Mouse (Mus musculus): ENCODE data around the gene Iqgap1. TPM values are rescaled to one million over a fixed set of nuclear protein-coding genes. Genes with fewer than 3 reads are reported as not detected.
A peak's percentile ranks its signal among the peaks of the same experiment; 100 is the strongest.

Iqgap1 gene
- polyA plus RNA-seq, 1 experiment from 2014 or later = 99.2 TPM

DNA sequence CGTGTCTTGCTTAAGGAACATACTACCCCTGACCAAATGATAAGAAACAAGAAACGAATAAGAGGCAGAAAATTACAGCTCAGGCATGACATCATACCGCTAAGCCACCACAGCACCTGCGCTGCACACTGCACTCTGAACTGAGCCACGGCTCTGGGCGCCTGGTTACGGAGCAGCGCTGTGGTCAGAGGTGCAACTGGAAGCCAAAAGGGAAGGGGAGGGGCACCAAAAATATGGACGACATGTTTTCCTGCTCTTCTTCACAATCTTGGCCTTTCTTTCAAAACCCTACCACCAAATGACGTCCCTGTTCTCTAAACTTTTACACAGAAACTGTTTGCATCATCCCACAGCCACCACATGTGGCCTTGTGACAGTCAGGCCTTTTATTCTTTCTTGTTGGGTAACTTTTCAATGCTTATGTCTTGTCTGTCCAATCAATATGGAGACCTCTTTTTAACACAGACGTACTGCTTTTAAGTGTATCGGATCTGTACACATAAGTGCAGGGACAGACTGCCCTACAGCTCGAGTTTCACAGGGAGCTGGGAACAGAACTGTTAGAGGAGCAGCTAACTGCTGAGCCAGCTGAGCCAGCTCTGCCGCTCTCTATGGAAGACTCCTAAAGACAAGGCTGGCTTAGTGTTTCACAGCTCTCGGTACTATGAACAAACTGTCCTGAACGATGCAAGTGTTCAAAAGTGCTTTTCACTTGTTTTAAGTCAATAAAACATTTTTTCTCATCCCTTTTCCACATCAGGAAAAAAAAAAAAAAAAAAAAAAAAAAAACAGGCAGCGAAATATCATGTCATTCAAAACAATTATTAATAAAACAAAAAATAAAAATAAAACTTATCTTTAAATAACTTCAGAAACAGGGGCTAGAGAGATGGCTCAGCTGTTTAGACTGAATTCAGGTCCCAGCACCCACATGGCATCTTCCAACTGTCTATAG, 43.3 kb downstream of the Iqgap1 start:
- H3K27me3 ChIP-seq (ENCODE audit: control insufficient read depth, insufficient read depth, low read length) = no peaks in the 10 kb centered on the region
- 0 out of 2 replicates have a peak overlapping the region, but pooled peaks have one; percentile 15 for H3K9ac ChIP-seq (ENCODE audit: low read length)
- peaks cover 70% of the 10 kb centered on the region for H3K4me1 ChIP-seq (ENCODE audit: control insufficient read depth, insufficient read depth, low read length)
- ATAC-seq (ENCODE audit: insufficient read depth, low FRiP score) = no peak
- WGBS = 58% methylated on average over 17 of the region's 17 CpGs
- peak overlapping the region; percentile 3; the same call in 1 of the 2 replicates for H3K4me2 ChIP-seq (ENCODE audit: low read depth, low read length)
- H3K27ac ChIP-seq (ENCODE audit: low read length) = peak overlapping the region; percentile 88
- H3K36me3 ChIP-seq (ENCODE audit: control insufficient read depth, insufficient read depth, low read length) = no peaks in the 10 kb centered on the region
- no peak overlapping the region for H3K4me3 ChIP-seq (replicated peaks; ENCODE audit: low read length)
- no peaks in the 10 kb centered on the region for H3K9me3 ChIP-seq (replicated peaks; ENCODE audit: control insufficient read depth, low read length)

DNA sequence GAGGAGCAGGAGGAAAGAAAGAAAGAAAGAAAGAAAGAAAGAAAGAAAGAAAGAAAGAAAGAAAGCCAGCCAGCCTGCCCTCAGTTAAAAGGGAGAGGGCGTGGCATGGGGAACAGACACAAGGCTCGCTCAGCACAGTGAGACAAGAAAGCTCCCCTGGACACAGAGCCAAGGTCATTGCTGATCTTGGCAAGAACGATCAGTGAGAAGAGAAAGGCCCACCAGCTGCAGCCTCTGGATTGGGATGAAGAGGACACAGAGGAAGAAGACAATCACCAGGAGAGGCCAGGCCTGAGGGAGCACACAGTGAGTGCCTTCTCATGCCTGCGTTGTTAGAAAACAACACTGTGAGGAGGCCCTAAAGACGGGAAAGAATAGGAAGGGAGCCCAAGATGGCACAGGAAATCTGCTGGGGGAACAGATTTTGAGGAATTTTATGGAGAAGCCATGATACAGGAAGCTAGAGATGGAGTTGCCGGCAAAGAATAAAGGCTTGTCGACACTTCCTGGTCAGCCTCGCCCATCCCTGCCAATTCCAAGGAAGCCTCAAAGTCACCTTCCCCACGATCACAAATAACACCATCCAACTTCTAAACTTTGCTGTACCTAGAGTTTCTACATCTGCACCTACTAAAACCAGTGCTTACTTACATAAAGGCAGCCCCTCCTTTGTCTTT, 44.2 kb downstream of the Iqgap1 start:
- H3K4me1 ChIP-seq (ENCODE audit: control insufficient read depth, insufficient read depth, low read length) = peaks cover 66% of the 10 kb centered on the region
- H3K4me3 ChIP-seq (replicated peaks; ENCODE audit: low read length) = no peak overlapping the region; the same call in 1 of the 2 replicates
- no peaks in the 10 kb centered on the region for H3K36me3 ChIP-seq (ENCODE audit: control insufficient read depth, insufficient read depth, low read length)
- no peaks in the 10 kb centered on the region for H3K9me3 ChIP-seq (replicated peaks; ENCODE audit: control insufficient read depth, low read length)
- 56% methylated on average over 9 of the region's 9 CpGs for WGBS
- no peaks in the 10 kb centered on the region for H3K27me3 ChIP-seq (ENCODE audit: control insufficient read depth, insufficient read depth, low read length)
- no peak for ATAC-seq (ENCODE audit: insufficient read depth, low FRiP score)
- 0 out of 2 replicates have a peak overlapping the region, but pooled peaks have one; percentile 3 for H3K4me2 ChIP-seq (ENCODE audit: low read depth, low read length)
- peak overlapping the region; percentile 88 for H3K27ac ChIP-seq (ENCODE audit: low read length)
- H3K9ac ChIP-seq (ENCODE audit: low read length) = peak overlapping the region; percentile 49

DNA sequence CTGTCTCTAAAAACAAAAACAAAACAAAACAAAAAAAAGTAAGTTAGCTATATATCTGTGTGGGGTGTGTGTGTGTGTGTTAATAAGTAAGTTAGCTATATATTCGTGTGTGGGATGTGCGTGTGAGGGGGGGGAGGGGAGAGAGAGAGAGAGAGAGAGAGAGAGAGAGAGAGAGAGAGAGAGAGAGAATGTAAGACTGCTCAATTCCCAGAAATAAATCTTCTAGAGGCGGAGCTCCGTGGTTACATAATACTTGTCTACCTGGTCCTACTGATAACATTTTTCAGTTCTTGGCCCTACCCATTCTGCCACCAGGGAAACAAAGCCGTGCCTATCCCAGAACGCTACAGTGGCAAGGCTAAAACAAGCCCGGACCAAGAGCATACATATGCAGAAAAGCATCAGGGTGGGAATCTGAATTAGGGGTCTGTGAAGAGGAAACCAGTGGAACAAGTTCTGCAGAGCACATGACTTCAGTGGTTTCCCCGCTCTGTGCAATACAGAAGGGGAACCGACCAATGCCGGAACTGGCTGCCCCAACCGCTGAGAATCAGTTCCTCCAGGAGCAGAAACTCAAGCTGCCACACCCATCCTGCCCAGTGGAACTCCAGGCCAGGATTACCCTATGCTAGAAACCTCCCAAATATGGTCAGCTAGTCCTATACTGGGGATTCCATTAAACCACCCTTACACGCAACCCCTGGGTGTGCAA, 46.7 kb downstream of the Iqgap1 start:
- Histone ChIP-seq H3K27me3 (ENCODE audit: control insufficient read depth, insufficient read depth, low read length) (no peaks in the 10 kb centered on the region), H3K4me1 (ENCODE audit: control insufficient read depth, insufficient read depth, low read length) (peaks cover 54% of the 10 kb centered on the region)
- WGBS = 50% methylated on average over 12 of the region's 12 CpGs

DNA sequence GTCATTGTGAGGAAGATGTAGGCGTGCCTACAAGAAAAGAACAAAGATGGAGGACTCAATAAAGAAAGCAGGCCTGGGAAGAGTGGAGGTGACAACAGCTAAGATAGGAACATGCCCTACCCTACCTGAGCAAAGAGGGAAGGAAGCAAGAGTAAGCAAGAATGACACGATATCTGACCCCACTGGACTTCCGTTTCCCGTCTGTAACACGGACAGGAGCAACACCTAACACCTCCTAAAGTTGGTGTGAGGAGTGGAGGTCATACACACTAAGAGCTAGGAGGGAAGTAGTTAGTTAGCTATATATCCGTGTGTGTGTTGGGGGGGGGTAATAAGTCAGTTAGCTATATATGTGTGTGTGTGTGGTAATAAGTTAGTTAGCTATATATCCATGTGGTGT, 47.4 kb downstream of the Iqgap1 start:
- Histone ChIP-seq H3K4me1 (ENCODE audit: control insufficient read depth, insufficient read depth, low read length) (peaks cover 48% of the 10 kb centered on the region), H3K4me2 (ENCODE audit: low read depth, low read length) (no peak overlapping the region), H3K4me3 (replicated peaks; ENCODE audit: low read length) (no peak overlapping the region), H3K36me3 (ENCODE audit: control insufficient read depth, insufficient read depth, low read length) (no peaks in the 10 kb centered on the region), H3K27ac (ENCODE audit: low read length) (peak overlapping the region; percentile 99), H3K27me3 (ENCODE audit: control insufficient read depth, insufficient read depth, low read length) (no peaks in the 10 kb centered on the region), H3K9me3 (replicated peaks; ENCODE audit: control insufficient read depth, low read length) (no peaks in the 10 kb centered on the region), H3K9ac (ENCODE audit: low read length) (no peak overlapping the region)
- no peak for ATAC-seq (ENCODE audit: insufficient read depth, low FRiP score)
- WGBS = 82% methylated on average over 6 of the region's 6 CpGs

More for the DNA sequence above, 46.7 kb downstream of the Iqgap1 start:
- Histone ChIP-seq H3K9ac (ENCODE audit: low read length) (peak overlapping the region; percentile 73), H3K27ac (ENCODE audit: low read length) (peak overlapping the region; percentile 99), H3K4me3 (replicated peaks; ENCODE audit: low read length) (peak overlapping the region; percentile 21), H3K36me3 (ENCODE audit: control insufficient read depth, insufficient read depth, low read length) (no peaks in the 10 kb centered on the region), H3K9me3 (replicated peaks; ENCODE audit: control insufficient read depth, low read length) (no peaks in the 10 kb centered on the region), H3K4me2 (ENCODE audit: low read depth, low read length) (peak overlapping the region; percentile 49)
- peak; percentile 88 for ATAC-seq (ENCODE audit: insufficient read depth, low FRiP score)

DNA sequence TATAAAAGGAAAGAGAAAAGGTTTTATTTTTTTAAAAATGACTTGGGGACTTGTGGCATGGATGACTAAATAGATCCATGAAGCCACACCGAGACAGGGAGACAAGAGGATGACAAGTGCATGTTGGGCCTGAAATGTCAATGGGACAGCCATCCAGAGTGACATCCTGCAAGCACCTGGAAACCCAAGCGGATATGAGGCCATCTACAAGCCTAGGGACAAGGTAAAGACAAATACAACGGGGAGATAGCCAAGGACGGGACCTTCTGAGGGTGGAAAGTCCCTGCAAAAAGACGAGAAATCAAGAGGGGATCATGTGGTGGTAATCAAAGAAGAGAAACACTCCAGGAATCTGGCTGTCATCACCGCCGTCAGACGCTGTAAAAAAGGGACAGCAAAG, 48.6 kb downstream of the Iqgap1 start:
- Histone ChIP-seq H3K27me3 (ENCODE audit: control insufficient read depth, insufficient read depth, low read length) (no peaks in the 10 kb centered on the region), H3K36me3 (ENCODE audit: control insufficient read depth, insufficient read depth, low read length) (no peaks in the 10 kb centered on the region), H3K9ac (ENCODE audit: low read length) (no peak overlapping the region), H3K9me3 (replicated peaks; ENCODE audit: control insufficient read depth, low read length) (no peaks in the 10 kb centered on the region), H3K4me1 (ENCODE audit: control insufficient read depth, insufficient read depth, low read length) (peaks cover 37% of the 10 kb centered on the region), H3K27ac (ENCODE audit: low read length) (no peak overlapping the region), H3K4me2 (ENCODE audit: low read depth, low read length) (no peak overlapping the region), H3K4me3 (replicated peaks; ENCODE audit: low read length) (no peak overlapping the region)
- ATAC-seq (ENCODE audit: insufficient read depth, low FRiP score) = no peak
- 67% methylated on average over 8 of the region's 8 CpGs for WGBS

DNA sequence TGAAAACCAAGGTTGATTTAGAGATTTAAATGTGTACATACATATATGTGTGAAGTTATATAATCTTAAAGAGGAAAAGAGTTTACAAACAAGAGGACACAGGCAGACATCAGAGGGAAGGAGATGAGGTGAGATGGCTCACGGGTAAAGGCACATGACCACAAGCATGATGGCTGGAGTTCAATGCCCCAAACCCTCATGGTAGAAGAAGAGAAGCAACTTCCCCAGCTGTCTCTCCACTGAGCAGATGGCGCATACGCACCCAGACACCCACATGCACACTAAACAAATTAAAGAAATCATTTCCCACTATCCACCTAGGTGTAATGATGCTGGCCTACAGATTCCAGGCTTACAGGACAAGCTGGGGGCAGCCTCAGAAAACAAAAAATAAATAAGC, 49.7 kb downstream of the Iqgap1 start:
- H3K36me3 ChIP-seq (ENCODE audit: control insufficient read depth, insufficient read depth, low read length) = no peaks in the 10 kb centered on the region
- peaks cover 27% of the 10 kb centered on the region for H3K4me1 ChIP-seq (ENCODE audit: control insufficient read depth, insufficient read depth, low read length)
- ATAC-seq (ENCODE audit: insufficient read depth, low FRiP score) = no peak

DNA sequence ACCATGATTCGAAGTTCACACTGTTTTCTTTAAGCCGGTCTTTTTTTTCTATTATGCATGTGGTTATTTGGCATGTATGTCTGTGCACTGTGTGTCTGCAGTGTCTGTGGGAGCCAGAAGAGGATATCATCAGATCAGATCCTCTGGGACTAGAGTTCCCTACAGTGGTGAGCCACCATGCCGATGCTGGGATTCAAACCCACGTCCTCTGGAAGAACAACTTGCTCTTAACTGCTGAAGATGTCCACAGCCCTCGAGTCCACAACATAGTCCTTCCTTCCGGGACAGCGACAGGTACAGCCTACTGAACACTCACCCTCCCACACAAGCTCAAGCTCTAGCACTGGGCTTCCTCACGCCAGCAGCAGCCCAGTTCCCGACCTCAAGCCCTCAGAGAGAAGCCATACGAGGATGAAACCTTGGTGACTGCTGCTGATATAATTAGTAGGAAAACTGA, 50.3 kb downstream of the Iqgap1 start:
- no peak overlapping the region for H3K9ac ChIP-seq (ENCODE audit: low read length)
- no peak for ATAC-seq (ENCODE audit: insufficient read depth, low FRiP score)

More for the DNA sequence above, 49.7 kb downstream of the Iqgap1 start:
- Histone ChIP-seq H3K9ac (ENCODE audit: low read length) (no peak overlapping the region), H3K27ac (ENCODE audit: low read length) (no peak overlapping the region), H3K4me3 (replicated peaks; ENCODE audit: low read length) (no peak overlapping the region), H3K4me2 (ENCODE audit: low read depth, low read length) (no peak overlapping the region), H3K9me3 (replicated peaks; ENCODE audit: control insufficient read depth, low read length) (no peaks in the 10 kb centered on the region), H3K27me3 (ENCODE audit: control insufficient read depth, insufficient read depth, low read length) (no peaks in the 10 kb centered on the region)
- WGBS = 86% methylated on average over 3 of the region's 3 CpGs

DNA sequence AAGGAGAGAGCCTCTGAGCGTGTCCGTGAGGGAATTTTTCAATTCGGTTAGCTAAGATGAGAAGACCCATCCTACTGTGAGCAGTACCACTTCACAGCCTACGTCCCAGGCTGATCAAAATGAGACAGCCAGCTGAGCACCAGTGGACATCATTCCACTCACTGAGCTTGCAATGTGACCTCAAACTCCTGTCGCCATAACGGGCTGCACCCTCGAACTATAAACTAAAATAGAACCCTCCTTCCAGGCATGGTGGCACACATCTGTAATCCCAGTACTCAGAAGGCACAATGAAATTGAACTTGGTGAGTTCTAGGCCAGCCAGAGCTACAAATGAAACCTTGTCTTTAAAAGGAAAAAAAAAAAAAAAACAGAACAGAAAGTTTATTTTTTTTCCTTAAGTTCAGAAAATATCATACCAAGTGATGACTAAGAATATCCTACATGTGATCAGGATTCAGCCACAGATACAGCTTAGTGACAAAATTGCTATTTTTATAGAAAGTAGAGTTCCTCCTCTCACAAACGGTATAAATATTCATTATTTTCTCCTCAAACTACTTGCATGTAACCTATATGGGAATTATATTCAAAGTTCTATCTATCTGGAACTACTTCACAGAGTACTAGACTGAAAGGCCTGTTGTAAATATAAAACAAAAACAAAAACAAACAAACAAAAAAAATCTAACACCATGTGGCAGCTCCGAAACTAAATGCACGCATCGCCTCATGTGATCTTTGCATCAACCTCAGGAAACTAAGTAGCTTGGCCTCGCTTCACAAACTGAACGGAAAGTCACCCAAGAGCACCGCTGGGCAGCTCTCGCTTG, 50.9 kb downstream of the Iqgap1 start:
- 85% methylated on average over 15 of the region's 15 CpGs for WGBS
- peaks cover 26% of the 10 kb centered on the region for H3K4me1 ChIP-seq (ENCODE audit: control insufficient read depth, insufficient read depth, low read length)
- H3K27me3 ChIP-seq (ENCODE audit: control insufficient read depth, insufficient read depth, low read length) = no peaks in the 10 kb centered on the region
- H3K9me3 ChIP-seq (replicated peaks; ENCODE audit: control insufficient read depth, low read length) = no peaks in the 10 kb centered on the region
- H3K4me2 ChIP-seq (ENCODE audit: low read depth, low read length) = no peak overlapping the region
- H3K4me3 ChIP-seq (replicated peaks; ENCODE audit: low read length) = no peak overlapping the region
- ATAC-seq (ENCODE audit: insufficient read depth, low FRiP score) = no peak
- peak overlapping the region; percentile 65 for H3K27ac ChIP-seq (ENCODE audit: low read length)
- no peaks in the 10 kb centered on the region for H3K36me3 ChIP-seq (ENCODE audit: control insufficient read depth, insufficient read depth, low read length)
- H3K9ac ChIP-seq (ENCODE audit: low read length) = no peak overlapping the region

More for the DNA sequence above, 50.3 kb downstream of the Iqgap1 start:
- 77% methylated on average over 10 of the region's 10 CpGs for WGBS
- Histone ChIP-seq H3K27ac (ENCODE audit: low read length) (no peak overlapping the region), H3K4me2 (ENCODE audit: low read depth, low read length) (no peak overlapping the region), H3K4me3 (replicated peaks; ENCODE audit: low read length) (no peak overlapping the region), H3K4me1 (ENCODE audit: control insufficient read depth, insufficient read depth, low read length) (peaks cover 26% of the 10 kb centered on the region), H3K36me3 (ENCODE audit: control insufficient read depth, insufficient read depth, low read length) (no peaks in the 10 kb centered on the region), H3K27me3 (ENCODE audit: control insufficient read depth, insufficient read depth, low read length) (no peaks in the 10 kb centered on the region), H3K9me3 (replicated peaks; ENCODE audit: control insufficient read depth, low read length) (no peaks in the 10 kb centered on the region)
